In genomic region chr11:59230144-59230760, GRCm38 (mm10) we compare ENCODE assay signal across 8 mouse cellular contexts. TPM values are rescaled to one million over a fixed set of nuclear protein-coding genes. Genes with fewer than 3 reads are reported as not detected.
A peak's percentile ranks its signal among the peaks of the same experiment; 100 is the strongest.
DNase-seq lines count a peak whose midpoint lies in the region; ATAC-seq and TF ChIP-seq lines count a peak whose summit lies in the region.

No protein-coding gene starts in this region.

- peak; percentile 53 for TF ChIP-seq CTCF in E14TG2a.4 (conservative IDR thresholded peaks at IDR 0.05; ENCODE audit: low read length)
- TF ChIP-seq CTCF in cerebellum, adult 2 months (IDR thresholded peaks at IDR 0.05; ENCODE audit: borderline replicate concordance, insufficient read depth, low read depth, low read length), result peak; percentile 75

- TF ChIP-seq POLR2A in cerebellum, adult 2 months (IDR thresholded peaks at IDR 0.05; ENCODE audit: borderline replicate concordance, insufficient read depth, low read length), result no peak

- H3K9ac ChIP-seq in heart, embryonic 11.5 days (ENCODE audit: low read depth, low read length), result no peak overlapping the region
- no peak overlapping the region for H3K9ac ChIP-seq in stomach, embryonic 15.5 days

- WGBS in heart, embryonic 11.5 days (ENCODE audit: insufficient replicate concordance), result 17% methylated on average over 7 of the region's 7 CpGs
- WGBS in cerebellum, adult 2 months, result 17% methylated on average over 7 of the region's 7 CpGs
- WGBS in stomach, embryonic 15.5 days, result 9% methylated on average over 7 of the region's 7 CpGs

- peak; percentile 57 to 81 for DNase-seq in heart, adult 18-20 months
- peak; percentile 64 to 73 for DNase-seq in cerebellum, adult 2 months
- peak; percentile 44 for DNase-seq in gastrocnemius, postnatal 25 days
- peak; percentile 35 to 62 for DNase-seq in layer of hippocampus, postnatal 25 days (ENCODE audit: extremely low spot score in 1 of 2, low spot score in 1 of 2)

- no peaks in the 10 kb centered on the region for H3K36me3 ChIP-seq in heart, embryonic 11.5 days (ENCODE audit: control insufficient read depth, insufficient read depth, low read length)
- H3K36me3 ChIP-seq in E14TG2a.4 (ENCODE audit: insufficient read depth, low read length), result peaks cover 17% of the 10 kb centered on the region
- H3K36me3 ChIP-seq in stomach, embryonic 15.5 days, result no peaks in the 10 kb centered on the region

- H3K9me3 ChIP-seq in heart, embryonic 11.5 days (replicated peaks; ENCODE audit: control insufficient read depth, low read length), result no peaks in the 10 kb centered on the region
- no peaks in the 10 kb centered on the region for H3K9me3 ChIP-seq in E14TG2a.4 (ENCODE audit: low read length)
- no peaks in the 10 kb centered on the region for H3K9me3 ChIP-seq in stomach, embryonic 15.5 days

- no peaks in the 10 kb centered on the region for H3K27me3 ChIP-seq in heart, embryonic 11.5 days (ENCODE audit: control insufficient read depth, insufficient read depth, low read length)
- no peaks in the 10 kb centered on the region for H3K27me3 ChIP-seq in E14TG2a.4 (ENCODE audit: insufficient read depth, low read length)
- H3K27me3 ChIP-seq in cerebellum, adult 2 months (ENCODE audit: control insufficient read depth, insufficient read depth, low read length), result no peaks in the 10 kb centered on the region
- no peaks in the 10 kb centered on the region for H3K27me3 ChIP-seq in stomach, embryonic 15.5 days (replicated peaks)

- ATAC-seq in heart, embryonic 11.5 days (replicated peaks; ENCODE audit: insufficient number of reproducible peaks, low FRiP score, low TSS enrichment), result no peak
- ATAC-seq in megakaryocyte progenitor cell, adult 5-6 weeks (replicated peaks; ENCODE audit: poor library complexity), result peak; percentile 46
- no peak for ATAC-seq in stomach, embryonic 15.5 days (ENCODE audit: insufficient read depth, low FRiP score, low read depth)

- peaks cover 15% of the 10 kb centered on the region for H3K4me1 ChIP-seq in heart, embryonic 11.5 days (ENCODE audit: control insufficient read depth, insufficient read depth, low read length)
- peaks cover 42% of the 10 kb centered on the region for H3K4me1 ChIP-seq in E14TG2a.4 (replicated peaks; ENCODE audit: low read depth, low read length)
- H3K4me1 ChIP-seq in cerebellum, adult 2 months (ENCODE audit: control insufficient read depth, insufficient read depth, low read length), result peaks cover 11% of the 10 kb centered on the region; the same call in 1 of the 2 replicates
- H3K4me1 ChIP-seq in stomach, embryonic 15.5 days, result peaks cover 22% of the 10 kb centered on the region

- no peak overlapping the region for H3K27ac ChIP-seq in heart, embryonic 11.5 days (ENCODE audit: low read depth, low read length)
- no peak overlapping the region for H3K27ac ChIP-seq in cerebellum, adult 2 months (ENCODE audit: insufficient read depth, low read length)
- H3K27ac ChIP-seq in stomach, embryonic 15.5 days, result no peak overlapping the region

- H3K4me2 ChIP-seq in heart, embryonic 11.5 days, result no peak overlapping the region
- 0 out of 2 replicates have a peak overlapping the region, but pooled peaks have one; percentile 13 for H3K4me2 ChIP-seq in stomach, embryonic 15.5 days

- no peak overlapping the region for H3K4me3 ChIP-seq in heart, embryonic 11.5 days (ENCODE audit: low read depth, low read length)
- H3K4me3 ChIP-seq in E14TG2a.4 (replicated peaks; ENCODE audit: low read length), result no peak overlapping the region
- H3K4me3 ChIP-seq in cerebellum, adult 2 months (replicated peaks; ENCODE audit: insufficient read depth, low read depth, low read length), result no peak overlapping the region
- no peak overlapping the region for H3K4me3 ChIP-seq in stomach, embryonic 15.5 days (replicated peaks)

RNA-seq across cellular contexts. Expression of gene Arf1, which starts 2.2 kb away (rescaled TPM):
- total RNA-seq in heart, adult 18-20 months (2021), result 100 to 1,000 TPM; 261 to 267 TPM
- 575 and 646 TPM in 2 replicates for polyA plus RNA-seq in heart, embryonic 11.5 days (2014; fragmentation: Nextera tagmentation; extraction: Ambion mirVana)
- polyA plus RNA-seq in cerebellum, adult 2 months (2012; rRNA removed), result 514 and 515 TPM in 2 replicates
- total RNA-seq in gastrocnemius, postnatal 25 days (2021), result 100 to 1,000 TPM; 193 to 199 TPM
- 100 to 1,000 TPM; 521 to 565 TPM for total RNA-seq in layer of hippocampus, postnatal 25 days (2021)
- 280 and 290 TPM in 2 replicates for total RNA-seq in megakaryocyte progenitor cell, adult 5-6 weeks (2015)
- 343 and 378 TPM in 2 replicates for total RNA-seq in megakaryocyte progenitor cell, adult 5-6 weeks (2017)
- 666 and 701 TPM in 2 replicates for polyA plus RNA-seq in stomach, embryonic 15.5 days (2015; fragmentation: Nextera tagmentation; extraction: Ambion mirVana)

RNA-seq across cellular contexts. Expression of gene 2310033P09Rik, which starts 22.1 kb away (rescaled TPM):
- 10 to 100 TPM in 1 of 2 experiments, 1 to 10 TPM in 1; 9.9 to 11.8 TPM for total RNA-seq in heart, adult 18-20 months (2021)
- 23.7 and 24.5 TPM in 2 replicates for polyA plus RNA-seq in heart, embryonic 11.5 days (2014; fragmentation: Nextera tagmentation; extraction: Ambion mirVana)
- polyA plus RNA-seq in cerebellum, adult 2 months (2012; rRNA removed), result 28.4 and 29.6 TPM in 2 replicates
- 1 to 10 TPM; 2.8 to 3.3 TPM for total RNA-seq in gastrocnemius, postnatal 25 days (2021)
- total RNA-seq in layer of hippocampus, postnatal 25 days (2021), result 10 to 100 TPM; 22.5 to 24.3 TPM
- 14.9 and 17.9 TPM in 2 replicates for total RNA-seq in megakaryocyte progenitor cell, adult 5-6 weeks (2015)
- 8.7 and 17.8 TPM in 2 replicates for total RNA-seq in megakaryocyte progenitor cell, adult 5-6 weeks (2017)
- 27.7 and 29.2 TPM in 2 replicates for polyA plus RNA-seq in stomach, embryonic 15.5 days (2015; fragmentation: Nextera tagmentation; extraction: Ambion mirVana)

RNA-seq across cellular contexts. Expression of gene Mrpl55, which starts 28.0 kb away (rescaled TPM):
- total RNA-seq in heart, adult 18-20 months (2021), result 100 to 1,000 TPM; 122 to 133 TPM
- polyA plus RNA-seq in heart, embryonic 11.5 days (2014; fragmentation: Nextera tagmentation; extraction: Ambion mirVana), result 98.5 and 102 TPM in 2 replicates
- 53.9 and 57.3 TPM in 2 replicates for polyA plus RNA-seq in cerebellum, adult 2 months (2012; rRNA removed)
- total RNA-seq in gastrocnemius, postnatal 25 days (2021), result 10 to 100 TPM; 47.8 to 48.4 TPM
- total RNA-seq in layer of hippocampus, postnatal 25 days (2021), result 10 to 100 TPM; 35.7 to 40.0 TPM
- 33.4 and 49.5 TPM in 2 replicates for total RNA-seq in megakaryocyte progenitor cell, adult 5-6 weeks (2015)
- total RNA-seq in megakaryocyte progenitor cell, adult 5-6 weeks (2017), result 48.7 and 56.2 TPM in 2 replicates
- polyA plus RNA-seq in stomach, embryonic 15.5 days (2015; fragmentation: Nextera tagmentation; extraction: Ambion mirVana), result 84.4 and 90.4 TPM in 2 replicates

RNA-seq across cellular contexts. Expression of gene Guk1, which starts 38.2 kb away (rescaled TPM):
- 100 to 1,000 TPM; 108 to 133 TPM for total RNA-seq in heart, adult 18-20 months (2021)
- 121 and 125 TPM in 2 replicates for polyA plus RNA-seq in heart, embryonic 11.5 days (2014; fragmentation: Nextera tagmentation; extraction: Ambion mirVana)
- polyA plus RNA-seq in cerebellum, adult 2 months (2012; rRNA removed), result 207 and 235 TPM in 2 replicates
- total RNA-seq in gastrocnemius, postnatal 25 days (2021), result 10 to 100 TPM; 18.7 to 24.5 TPM
- 100 to 1,000 TPM; 138 to 146 TPM for total RNA-seq in layer of hippocampus, postnatal 25 days (2021)
- 61.9 and 62.8 TPM in 2 replicates for total RNA-seq in megakaryocyte progenitor cell, adult 5-6 weeks (2015)
- 29.9 and 34.7 TPM in 2 replicates for total RNA-seq in megakaryocyte progenitor cell, adult 5-6 weeks (2017)
- polyA plus RNA-seq in stomach, embryonic 15.5 days (2015; fragmentation: Nextera tagmentation; extraction: Ambion mirVana), result 115 and 121 TPM in 2 replicates

RNA-seq across cellular contexts. Expression of gene Gjc2, which starts 47.2 kb away (rescaled TPM):
- under 1 TPM; 0.54 to 0.77 TPM for total RNA-seq in heart, adult 18-20 months (2021)
- polyA plus RNA-seq in heart, embryonic 11.5 days (2014; fragmentation: Nextera tagmentation; extraction: Ambion mirVana), result 0.11 TPM in 1 of 2 replicates, not detected in the other
- 47.5 and 57.1 TPM in 2 replicates for polyA plus RNA-seq in cerebellum, adult 2 months (2012; rRNA removed)
- under 1 TPM; 0.33 to 0.48 TPM for total RNA-seq in gastrocnemius, postnatal 25 days (2021)
- 10 to 100 TPM; 20.7 to 23.4 TPM for total RNA-seq in layer of hippocampus, postnatal 25 days (2021)
- total RNA-seq in megakaryocyte progenitor cell, adult 5-6 weeks (2015), result not detected in 2 replicates
- total RNA-seq in megakaryocyte progenitor cell, adult 5-6 weeks (2017), result not detected in 2 replicates
- polyA plus RNA-seq in stomach, embryonic 15.5 days (2015; fragmentation: Nextera tagmentation; extraction: Ambion mirVana), result 1.2 and 1.7 TPM in 2 replicates
